Mouse (Mus musculus) neutrophil, adult 59 days (primary cell): ENCODE data around the gene Farsa. TPM values are rescaled to one million over a fixed set of nuclear protein-coding genes. Genes with fewer than 3 reads are reported as not detected.

ENCODE experiments used
- total RNA-seq, 2 experiments: library from RNA; stranded (reverse); gene quantifications; 1 replicate in 1 of 2; 2 replicates in 1 of 2; pipeline ENCODE4 v1.2.4; 2023

The Farsa gene
- 10 to 100 TPM; 29.4 to 29.6 TPM for total RNA-seq

DNA sequence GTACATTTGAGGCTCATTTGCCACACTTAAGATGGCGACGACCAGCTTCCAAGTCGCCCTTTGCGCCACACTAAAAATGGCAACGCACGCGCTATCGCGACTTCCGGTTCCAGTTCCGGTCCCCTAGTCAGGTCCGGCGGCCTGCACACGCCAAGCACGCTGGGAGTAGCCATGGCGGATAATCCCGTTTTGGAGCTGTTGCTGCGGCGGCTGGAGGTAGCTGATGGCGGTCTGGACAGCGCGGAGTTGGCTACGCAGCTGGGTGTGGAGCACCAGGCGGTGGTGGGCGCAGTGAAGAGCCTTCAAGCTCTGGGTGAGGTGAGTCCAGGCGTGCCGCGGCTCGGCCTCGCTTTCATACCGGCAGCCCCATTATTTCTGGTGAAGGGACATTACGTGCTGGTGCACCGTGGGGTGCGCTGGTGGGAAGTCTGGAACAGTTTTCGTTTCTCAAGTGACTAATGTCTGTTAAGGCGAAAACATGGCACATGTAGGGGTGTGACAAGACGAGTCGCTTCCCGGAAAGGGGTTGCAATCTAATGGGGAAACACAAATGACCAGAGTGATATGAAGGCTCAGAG is at the start of gene Farsa:
TSS of gene Farsa (plus strand) at position 126 of the 578 bp plus-strand sequence.

DNA sequence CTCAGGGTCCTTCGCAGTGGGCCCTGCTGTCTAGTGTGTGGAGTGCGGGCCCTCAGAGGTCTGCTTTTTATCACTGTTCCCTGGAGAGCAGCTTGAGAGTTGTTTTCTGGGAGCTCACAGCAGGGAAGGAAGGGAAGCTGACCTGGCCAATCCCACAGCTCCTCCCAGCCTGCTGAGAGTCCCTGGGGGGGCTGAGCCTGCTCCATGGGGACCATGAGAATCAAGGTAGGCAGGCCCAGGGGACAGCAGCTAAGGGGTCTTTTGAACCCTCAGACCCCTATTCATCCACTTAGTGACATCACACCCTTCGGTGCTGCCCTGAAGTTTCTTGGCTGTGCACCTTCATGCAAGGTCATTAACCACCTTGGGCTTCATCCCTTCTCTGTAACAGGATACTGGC is 34.1 kb upstream of the Farsa start, which contains the start of gene Dand5:
TSS of gene Dand5 (minus strand) at position 101 of the 400 bp plus-strand sequence.

DNA sequence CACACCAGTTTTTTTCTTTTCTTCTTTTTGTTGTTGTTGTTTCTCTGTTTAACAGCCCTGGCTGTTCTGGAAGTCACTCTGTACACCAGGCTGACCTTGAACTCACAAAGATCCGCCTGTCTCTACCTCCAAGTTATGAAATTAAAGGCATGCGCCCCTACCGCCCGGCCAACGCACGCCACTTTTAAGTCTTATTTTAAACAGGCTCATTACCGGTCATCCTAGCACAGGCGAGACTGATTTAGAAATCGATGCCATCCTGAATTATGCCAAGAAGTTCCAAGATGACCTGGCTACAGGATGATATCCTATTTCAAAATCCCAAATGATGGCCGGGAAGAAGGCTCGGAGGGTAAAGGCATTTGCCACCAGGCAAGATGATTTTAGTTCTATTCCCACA is 25.3 kb upstream of the Farsa start, which contains the start of gene Gadd45gip1:
TSS of gene Gadd45gip1 (plus strand) at position 33 of the 400 bp plus-strand sequence.

DNA sequence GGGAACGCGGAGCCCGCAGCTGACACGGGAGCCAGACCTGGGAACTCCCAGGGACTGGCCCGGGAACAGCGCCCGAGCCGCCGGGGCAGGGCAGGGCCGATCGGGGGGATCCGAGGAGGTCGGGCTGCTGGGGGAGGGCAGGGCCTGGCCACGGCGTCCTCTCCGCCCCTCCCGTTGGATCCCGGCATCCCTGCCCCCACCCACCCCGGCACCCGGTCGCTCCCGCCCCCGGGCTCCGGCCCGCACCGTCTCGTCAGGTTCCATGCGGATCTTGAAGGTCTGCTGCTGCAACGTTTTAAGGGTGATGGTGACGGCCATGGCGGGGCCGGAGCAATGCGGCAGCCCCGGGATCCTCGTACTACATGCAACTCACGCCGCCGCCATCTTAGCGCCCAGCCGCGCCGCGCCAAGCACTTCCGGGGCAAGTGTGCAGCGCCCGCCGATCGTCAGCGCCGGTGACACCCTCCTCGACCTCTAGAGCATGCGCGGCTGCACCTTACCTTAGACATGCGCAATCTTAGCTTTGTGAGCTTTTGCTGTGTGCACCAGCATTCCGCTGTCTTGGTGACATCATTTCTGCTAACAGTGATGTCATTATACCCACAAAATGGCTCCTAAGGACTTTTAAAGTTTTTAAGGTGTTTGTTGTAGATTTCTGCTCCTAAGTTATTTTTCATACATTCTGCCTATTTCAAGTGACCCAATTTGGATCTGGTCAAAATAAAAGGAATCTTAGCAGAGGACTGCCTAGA is 16.4 kb upstream of the Farsa start, which contains the start of gene Rad23a:
TSS of gene Rad23a (minus strand) at position 418 of the 752 bp plus-strand sequence.

GRCm38 (mm10) chr8:84846722-84847572 is 9.8 kb upstream of the Farsa start, which contains the start of gene Calr:
Gene Calr (minus strand): TSS chr8:84846934.

DNA sequence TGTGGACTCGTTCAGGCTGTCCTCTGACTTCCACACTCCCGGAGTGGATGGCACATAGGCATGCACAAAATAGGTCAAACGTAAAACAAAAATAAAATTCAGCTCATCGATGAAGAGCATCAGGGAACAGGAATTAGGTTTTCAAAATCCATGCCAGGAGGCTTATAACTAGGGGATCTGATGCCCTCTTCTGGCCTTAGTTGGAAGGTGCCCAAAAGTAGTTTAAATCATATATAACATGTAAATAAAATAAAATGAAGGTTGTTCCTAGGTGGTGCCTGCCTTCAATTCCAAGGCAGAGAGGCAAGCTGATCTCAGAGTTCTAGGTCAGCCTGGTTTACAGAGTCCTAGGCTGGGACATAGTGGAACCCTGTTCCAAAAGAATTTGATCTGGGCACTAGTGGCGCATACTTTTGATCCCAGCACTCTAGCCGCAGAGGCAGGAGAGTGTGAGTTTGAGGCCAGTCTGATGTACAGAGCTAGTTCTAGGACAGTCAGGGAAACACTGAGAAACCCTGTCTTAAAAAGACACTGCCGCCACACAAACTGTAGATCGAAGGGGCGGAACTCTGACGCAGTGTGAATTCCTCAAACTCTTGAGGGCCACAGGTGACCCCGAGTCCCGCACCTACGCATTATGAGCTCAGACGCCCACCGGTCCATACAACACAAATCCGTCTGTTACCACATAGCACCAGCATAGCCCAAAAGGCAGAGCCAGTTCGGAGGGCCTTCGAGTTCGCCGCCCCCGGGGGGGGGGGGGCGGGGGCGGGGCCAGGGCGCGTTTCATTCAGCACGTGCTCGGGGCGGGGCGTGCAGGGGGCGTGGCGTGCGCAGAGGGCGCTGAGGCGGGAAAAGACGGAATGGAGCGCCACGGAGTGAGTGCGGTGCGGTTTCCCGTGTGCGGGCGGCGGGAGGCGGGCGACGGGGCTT is 14.9 kb downstream of the Farsa start, which contains the start of gene Syce2:
TSS of gene Syce2 (plus strand) at position 736 of the 933 bp plus-strand sequence.

GRCm38 (mm10) chr8:84893709-84894134 is 36.9 kb downstream of the Farsa start, which contains the start of gene Gcdh:
Gene Gcdh (minus strand): TSS chr8:84893921.

DNA sequence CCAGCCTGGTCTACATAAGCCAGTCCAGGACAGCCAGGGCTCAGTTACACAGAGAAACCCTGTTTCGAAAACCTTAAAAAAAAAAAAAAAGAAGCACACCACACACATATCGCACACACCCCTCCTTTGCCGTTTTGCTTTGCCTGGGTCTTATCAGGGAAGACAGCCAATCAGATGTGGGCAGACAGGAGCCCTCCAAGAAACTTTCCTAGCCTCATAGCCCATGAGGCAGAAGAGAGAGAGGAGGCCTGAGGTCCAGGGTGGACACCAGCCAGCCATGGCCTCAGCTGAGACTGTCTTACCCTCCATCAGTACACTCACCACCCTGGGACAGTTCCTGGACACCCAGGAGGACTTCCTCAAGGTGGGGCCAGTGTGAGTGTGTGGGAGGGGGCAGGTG is 45.0 kb downstream of the Farsa start, which contains the start of gene Klf1:
TSS of gene Klf1 (plus strand) at position 177 of the 400 bp plus-strand sequence.

GRCm38 (mm10) chr8:84908421-84909161 is 51.8 kb downstream of the Farsa start, which contains the start of gene Dnase2a:
Gene Dnase2a (plus strand): TSS chr8:84908560.

Other genes starting within 250 kb of the Farsa start
- gene Ier2, start 194.1 kb upstream of the Farsa start, total RNA-seq: 100 to 1,000 TPM; 716 to 822 TPM
- 10 to 100 TPM; 25.4 to 35.6 TPM for gene Trmt1, start 170.7 kb upstream of the Farsa start, total RNA-seq
- 10 to 100 TPM; 34.0 to 39.2 TPM for gene Nacc1, start 169.1 kb upstream of the Farsa start, total RNA-seq
- gene Lyl1, start 155.5 kb upstream of the Farsa start, total RNA-seq: 100 to 1,000 TPM; 102 to 117 TPM
- 10 to 100 TPM in 1 of 2 experiments, 1 to 10 TPM in 1; 7.7 to 11.2 TPM for gene G430095P16Rik, start 134.0 kb upstream of the Farsa start, total RNA-seq
- gene Nfix, start 56.6 kb upstream of the Farsa start, total RNA-seq: 10 to 100 TPM; 19.5 to 24.7 TPM
- gene Dand5, start 34.2 kb upstream of the Farsa start, total RNA-seq: 1 to 10 TPM in 1 of 2 experiments, under 1 TPM in 1; 0.95 to 1.0 TPM
- gene Gadd45gip1, start 25.5 kb upstream of the Farsa start, total RNA-seq: 1 to 10 TPM; 6.1 to 6.9 TPM
- 10 to 100 TPM; 38.7 to 39.0 TPM for gene Rad23a, start 16.3 kb upstream of the Farsa start, total RNA-seq
- gene Calr, start 10.1 kb upstream of the Farsa start, total RNA-seq: 100 to 1,000 TPM; 286 to 287 TPM
- 10 to 100 TPM; 13.6 to 16.0 TPM for gene Syce2, start 15.1 kb downstream of the Farsa start, total RNA-seq
- 1 to 10 TPM; 5.6 TPM for gene Gcdh, start 36.9 kb downstream of the Farsa start, total RNA-seq
- 10 to 100 TPM in 1 of 2 experiments, 1 to 10 TPM in 1; 6.4 to 17.8 TPM for gene Klf1, start 44.9 kb downstream of the Farsa start, total RNA-seq
- gene Dnase2a, start 51.6 kb downstream of the Farsa start, total RNA-seq: 10 to 100 TPM; 19.0 to 25.7 TPM
- gene Mast1, start 80.4 kb downstream of the Farsa start, total RNA-seq: not detected
- not detected for gene Rtbdn, start 90.0 kb downstream of the Farsa start, total RNA-seq
- not detected for gene Gm49661, start 112.4 kb downstream of the Farsa start, total RNA-seq
- gene Prdx2, start 112.6 kb downstream of the Farsa start, total RNA-seq: 100 to 1,000 TPM in 1 of 2 experiments, 10 to 100 TPM in 1; 83.7 to 137 TPM
- gene Rnaseh2a, start 112.8 kb downstream of the Farsa start, total RNA-seq: 10 to 100 TPM; 32.2 to 37.0 TPM
- gene Junb, start 121.7 kb downstream of the Farsa start, total RNA-seq: 100 to 1,000 TPM; 884 to 937 TPM
- gene Hook2, start 133.6 kb downstream of the Farsa start, total RNA-seq: 1 to 10 TPM; 1.0 to 1.2 TPM
- not detected for gene Best2, start 157.5 kb downstream of the Farsa start, total RNA-seq
- gene Asna1, start 168.3 kb downstream of the Farsa start, total RNA-seq: 10 to 100 TPM; 57.0 to 57.8 TPM
- 100 to 1,000 TPM; 147 to 163 TPM for gene Trir, start 169.8 kb downstream of the Farsa start, total RNA-seq
- 10 to 100 TPM; 33.7 to 38.2 TPM for gene Tnpo2, start 179.9 kb downstream of the Farsa start, total RNA-seq
- 1 to 10 TPM; 4.5 to 5.5 TPM for gene Fbxw9, start 203.1 kb downstream of the Farsa start, total RNA-seq
- not detected for gene Gm5741, start 211.0 kb downstream of the Farsa start, total RNA-seq
- 10 to 100 TPM; 35.3 to 45.7 TPM for gene Dhps, start 214.8 kb downstream of the Farsa start, total RNA-seq
- 10 to 100 TPM; 34.0 to 35.8 TPM for gene Wdr83os, start 223.8 kb downstream of the Farsa start, total RNA-seq
- 10 to 100 TPM in 1 of 2 experiments, 1 to 10 TPM in 1; 9.7 to 13.2 TPM for gene Wdr83, start 224.3 kb downstream of the Farsa start, total RNA-seq
- 100 to 1,000 TPM; 307 to 319 TPM for gene Man2b1, start 226.3 kb downstream of the Farsa start, total RNA-seq